Mouse (Mus musculus) heart, postnatal 14 days (tissue): ENCODE data around the gene Elfn2. TPM values are rescaled to one million over a fixed set of nuclear protein-coding genes. Genes with fewer than 3 reads are reported as not detected.

Experiments used
- DNase-seq, 2 experiments: peaks; one replicate each; pipeline ENCODE4 v3.0.0; 2021 to 2022
- intact Hi-C: fragments of 180-260 bp; cut with DNase I; formaldehyde crosslinking; loops from one replicate; pipeline ENCODE4 v1.15.1; 2025
- total RNA-seq, 2 experiments: library from RNA; stranded (reverse); gene quantifications; 2 replicates each; pipeline ENCODE4 v1.2.3; 2021

Elfn2 gene
- total RNA-seq, 2 experiments from 2014 or later, result 3.5 to 4.2 TPM

- DNase-seq, result no peak
- intact Hi-C loops, result loop anchor here (10.0 kb wide), 1 partner anchor 219 kb away; the partner anchor contains the start of gene Cdc42ep1
Observed at GRCm38 (mm10) chr15:78626285-78626684, 92.3 kb downstream of the Elfn2 start.

- peak in 1 of 2 experiments; percentile 17 for DNase-seq
- intact Hi-C loops, result loop anchor here (5.0 to 10.0 kb wide), 2 partner anchors 220 to 242 kb away; partner anchors contain the start of gene Cdc42ep1
Observed at GRCm38 (mm10) chr15:78624961-78625360, 93.6 kb downstream of the Elfn2 start.

- intact Hi-C loops, result loop anchor here (5.0 to 10.0 kb wide), 2 partner anchors 220 to 243 kb away; partner anchors contain the start of gene Cdc42ep1
- peak; percentile 73 to 79 for DNase-seq
Observed at GRCm38 (mm10) chr15:78624431-78624950, 94.1 kb downstream of the Elfn2 start.

GRCm38 (mm10) chr15:78623426-78623825 lies 95.1 kb downstream of the Elfn2 start:
- intact Hi-C loops, result loop anchor here (1.0 to 10.0 kb wide), 4 partner anchors 97 to 244 kb away; partner anchors contain the start of gene Cdc42ep1

More at GRCm38 (mm10) chr15:78623426-78623825, 95.1 kb downstream of the Elfn2 start:
- DNase-seq, result peak; percentile 73 to 85

Other genes with a start within 250 kb of the Elfn2 start
- under 1 TPM; 0.07 to 0.20 TPM for gene Il2rb, start 223.5 kb downstream of the Elfn2 start, total RNA-seq
- gene C1qtnf6, start 187.4 kb downstream of the Elfn2 start, total RNA-seq, result 10 to 100 TPM; 83.9 to 98.0 TPM
- gene Sstr3, start 174.1 kb downstream of the Elfn2 start, total RNA-seq, result not detected
- gene Rac2, start 146.0 kb downstream of the Elfn2 start, total RNA-seq, result 10 to 100 TPM in 1 of 2 experiments, 1 to 10 TPM in 1; 3.9 to 18.7 TPM
- 1 to 10 TPM; 5.7 to 8.8 TPM for gene Cyth4, start 121.7 kb downstream of the Elfn2 start, total RNA-seq
- gene Mfng, start 54.7 kb upstream of the Elfn2 start, total RNA-seq, result 10 to 100 TPM; 14.0 to 14.6 TPM
- gene Card10, start 84.3 kb upstream of the Elfn2 start, total RNA-seq, result 10 to 100 TPM; 20.3 to 20.6 TPM
- 10 to 100 TPM; 47.5 to 50.8 TPM for gene Cdc42ep1, start 123.9 kb upstream of the Elfn2 start, total RNA-seq
- gene Lgals2, start 136.8 kb upstream of the Elfn2 start, total RNA-seq, result under 1 TPM in 1 of 2 experiments, not detected in 1; 0.53 TPM
- 10 to 100 TPM; 38.4 to 39.7 TPM for gene Gga1, start 158.4 kb upstream of the Elfn2 start, total RNA-seq
- not detected for gene Gm49510, start 180.9 kb upstream of the Elfn2 start, total RNA-seq
- 1 to 10 TPM; 4.6 to 6.3 TPM for gene Sh3bp1, start 181.0 kb upstream of the Elfn2 start, total RNA-seq
- 1 to 10 TPM; 1.6 to 1.9 TPM for gene Pdxp, start 195.1 kb upstream of the Elfn2 start, total RNA-seq
- 100 to 1,000 TPM; 236 to 276 TPM for gene Lgals1, start 208.0 kb upstream of the Elfn2 start, total RNA-seq
- gene Nol12, start 216.2 kb upstream of the Elfn2 start, total RNA-seq, result 10 to 100 TPM; 13.6 to 14.3 TPM
- 10 to 100 TPM; 44.6 to 49.6 TPM for gene Triobp, start 229.0 kb upstream of the Elfn2 start, total RNA-seq